ENCODE assay signal across 18 mouse cellular contexts in the genomic region with DNA sequence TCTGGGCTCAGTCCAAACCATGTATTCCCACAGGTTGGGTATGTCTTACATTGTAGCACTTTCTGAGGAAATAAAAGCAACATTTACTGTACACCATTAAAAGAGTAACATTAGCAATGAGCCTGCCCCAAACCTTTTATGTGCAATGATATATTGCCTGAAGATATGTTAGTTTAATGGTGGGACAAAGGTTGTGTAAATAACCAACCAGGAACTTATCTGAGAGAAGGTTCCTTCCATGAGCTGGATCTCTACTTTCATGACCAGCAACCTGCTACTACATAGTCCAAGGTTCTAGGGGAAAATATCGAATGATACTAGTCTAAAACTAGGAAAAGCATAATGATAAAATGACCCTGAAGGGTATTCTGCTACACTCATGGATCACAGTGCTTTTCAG.
"Had no signal": no experiment of that assay in that cellular context is flagged by ENCODE, and none has a peak within 500 bp of the region (broad histone marks: within the 10 kb centered on the region; RNA-seq: fewer than 3 reads in every experiment).

No protein-coding gene starts in this region.

- H3K4me3 ChIP-seq: liver, embryonic 15.5 days; lung, embryonic 15.5 days; midbrain, embryonic 10.5 days; midbrain, embryonic 12.5 days; myocyte; neural tube, embryonic 13.5 days; neural tube, embryonic 15.5 days had no signal

- H3K9me3 ChIP-seq: liver, embryonic 15.5 days; lung, embryonic 15.5 days; midbrain, embryonic 10.5 days; midbrain, embryonic 12.5 days; neural tube, embryonic 13.5 days; neural tube, embryonic 15.5 days had no signal

- H3K9ac ChIP-seq: liver, embryonic 15.5 days; liver, postnatal 0 days; lung, embryonic 15.5 days; midbrain, embryonic 12.5 days; neural tube, embryonic 13.5 days; neural tube, embryonic 15.5 days had no signal

- ATAC-seq: liver, postnatal 0 days; lung, postnatal 0 days; midbrain, embryonic 16.5 days had no signal

- H3K36me3 ChIP-seq: liver, embryonic 15.5 days; lung, embryonic 15.5 days; midbrain, embryonic 10.5 days; midbrain, embryonic 12.5 days; neural tube, embryonic 13.5 days; neural tube, embryonic 15.5 days had no signal

- H3K27me3 ChIP-seq: liver, embryonic 15.5 days; lung, embryonic 15.5 days; midbrain, embryonic 12.5 days; neural tube, embryonic 13.5 days; neural tube, embryonic 15.5 days had no signal

- H3K4me1 ChIP-seq: liver, embryonic 15.5 days; lung, embryonic 15.5 days; midbrain, embryonic 10.5 days; midbrain, embryonic 12.5 days; neural tube, embryonic 13.5 days; neural tube, embryonic 15.5 days had no signal

- H3K4me2 ChIP-seq: liver, embryonic 15.5 days; lung, embryonic 15.5 days; midbrain, embryonic 12.5 days; neural tube, embryonic 13.5 days; neural tube, embryonic 15.5 days had no signal

- DNase-seq: liver, postnatal 0 days; lung, adult 2 months; lung, postnatal 4 days; midbrain, embryonic 14.5 days; right cerebral cortex, postnatal 14 days; spleen, adult 18-20 months; thymus, adult 18-20 months; thymus, postnatal 14 days; thymus, postnatal 36 days had no signal

- H3K27ac ChIP-seq: liver, embryonic 15.5 days; lung, embryonic 15.5 days; midbrain, embryonic 10.5 days; midbrain, embryonic 12.5 days; neural tube, embryonic 13.5 days; neural tube, embryonic 15.5 days had no signal
